Mouse (Mus musculus) embryonic facial prominence, embryonic 14.5 days (tissue): ENCODE results near the gene Vamp2. TPM values are rescaled to one million over a fixed set of nuclear protein-coding genes. Genes with fewer than 3 reads are reported as not detected.

Source experiments
- ATAC-seq: fragments of 200-750 bp; cut with Nextera tagmentation; 2 replicates; pipeline ENCODE4 v1.8.0; 2017; ENCODE audit warnings: low read depth, moderate number of reproducible peaks, moderate TSS enrichment
- DNase-seq: peaks from one replicate; pipeline ENCODE4 v3.0.0-alpha.2; 2015; ENCODE audit warnings: low spot score
- H3K27ac ChIP-seq: fragments of 300-500 bp; sonication (generic); replicated peaks from 2 replicates; pipeline ENCODE4 v1.5.1; 2014; ENCODE audit warnings: low read depth, mild to moderate bottlenecking, low read length, moderate library complexity
- H3K27me3 ChIP-seq: fragments of 300-500 bp; sonication (generic); replicated peaks from 2 replicates; pipeline ENCODE4 v1.6.1; 2014; ENCODE audit warnings: low read length; ENCODE audit not compliant: control insufficient read depth, insufficient read depth
- H3K36me3 ChIP-seq: fragments of 300-500 bp; sonication (generic); 2 replicates; pipeline ENCODE4 v1.6.1; 2014; ENCODE audit warnings: low read length, mixed read lengths; ENCODE audit not compliant: control insufficient read depth, insufficient read depth
- H3K4me1 ChIP-seq: fragments of 300-500 bp; sonication (generic); 2 replicates; pipeline ENCODE4 v1.6.1; 2014; ENCODE audit warnings: antibody characterized with exemption, low read length; ENCODE audit not compliant: control insufficient read depth, insufficient read depth
- H3K4me2 ChIP-seq: fragments of 300-500 bp; sonication (generic); 2 replicates; pipeline ENCODE4 v1.6.1; 2014; ENCODE audit warnings: low read depth, mild to moderate bottlenecking, low read length, moderate library complexity, mixed read lengths
- H3K4me3 ChIP-seq: fragments of 300-500 bp; sonication (generic); 2 replicates; pipeline ENCODE4 v1.5.1; 2014; ENCODE audit warnings: low read depth, mild to moderate bottlenecking, low read length
- H3K9ac ChIP-seq: fragments of 300-500 bp; sonication (generic); 2 replicates; pipeline ENCODE4 v1.6.1; 2014; ENCODE audit warnings: low read depth, mild to moderate bottlenecking, low read length, moderate library complexity, mixed read lengths
- H3K9me3 ChIP-seq: fragments of 300-500 bp; sonication (generic); 2 replicates; pipeline ENCODE4 v1.6.1; 2016; ENCODE audit warnings: low read length; ENCODE audit not compliant: control insufficient read depth
- WGBS: fragments of 180-500 bp; shearing (Covaris S2); extraction: QIAGEN DNeasy Blood & Tissue Kit; methylation state at CpG from one replicate; pipeline ENCODE4 v1.1.7; 2014; 5-methylcytosine and 5-hydroxymethylcytosine counted together
- polyA plus RNA-seq: library from polyadenylated mRNA; unstranded; fragments of >200 nt; fragmentation: Nextera tagmentation; extraction: Ambion mirVana; gene quantifications from 2 replicates; pipeline ENCODE4 v1.2.1, GENCODE M21; 2014

Vamp2 gene
- polyA plus RNA-seq, 1 experiment from 2014 or later = 97.0 TPM

GRCm38 (mm10) chr11:69103531-69104435 is 15.5 kb downstream of the Vamp2 start:
- Histone ChIP-seq H3K27me3 (no peaks in the 10 kb centered on the region), H3K9ac (no peak overlapping the region), H3K9me3 (no peaks in the 10 kb centered on the region), H3K36me3 (peaks cover 84% of the 10 kb centered on the region), H3K4me2 (no peak overlapping the region), H3K27ac (no peak overlapping the region), H3K4me1 (peaks cover 4% of the 10 kb centered on the region), H3K4me3 (no peak overlapping the region)
- no peak for DNase-seq
- ATAC-seq = no peak
- 90% methylated on average over 15 of the region's 15 CpGs for WGBS

DNA sequence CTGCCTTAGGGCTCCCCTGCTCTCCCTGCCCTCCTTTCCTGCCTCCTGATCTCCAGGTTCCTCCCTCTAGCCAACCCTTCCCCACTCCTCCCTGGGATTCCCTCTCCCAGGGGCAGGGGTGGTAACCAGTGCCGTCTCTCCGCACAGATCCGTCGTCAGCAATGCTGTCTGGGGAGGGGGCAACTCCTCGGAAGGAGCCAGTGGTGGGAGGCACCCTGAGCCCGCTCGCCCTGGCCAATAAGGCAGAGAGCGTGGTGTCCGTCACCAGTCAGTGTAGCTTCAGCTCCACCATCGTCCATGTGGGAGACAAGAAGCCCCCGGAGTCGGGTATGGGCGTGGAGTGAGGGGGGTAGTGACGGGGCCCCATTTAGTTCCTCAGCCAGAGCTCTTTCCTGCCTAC is 16.2 kb downstream of the Vamp2 start:
- Histone ChIP-seq H3K36me3 (peaks cover 91% of the 10 kb centered on the region), H3K4me1 (peaks cover 4% of the 10 kb centered on the region), H3K27ac (no peak overlapping the region), H3K4me2 (no peak overlapping the region), H3K4me3 (no peak overlapping the region), H3K9me3 (no peaks in the 10 kb centered on the region), H3K9ac (no peak overlapping the region), H3K27me3 (no peaks in the 10 kb centered on the region)
- DNase-seq (no peak), ATAC-seq (no peak)
- WGBS = 91% methylated on average over 14 of the region's 14 CpGs

GRCm38 (mm10) chr11:69105227-69105626 is 16.9 kb downstream of the Vamp2 start:
- peaks cover 93% of the 10 kb centered on the region for H3K36me3 ChIP-seq
- no peaks in the 10 kb centered on the region for H3K27me3 ChIP-seq
- peaks cover 6% of the 10 kb centered on the region for H3K4me1 ChIP-seq
- no peak overlapping the region for H3K9ac ChIP-seq
- no peak overlapping the region for H3K27ac ChIP-seq
- DNase-seq (no peak), ATAC-seq (no peak)
- H3K4me3 ChIP-seq = no peak overlapping the region
- H3K4me2 ChIP-seq = no peak overlapping the region
- WGBS = 82% methylated on average over 6 of the region's 6 CpGs
- H3K9me3 ChIP-seq = no peaks in the 10 kb centered on the region

GRCm38 (mm10) chr11:69105796-69106195 is 17.5 kb downstream of the Vamp2 start:
- DNase-seq (no peak), ATAC-seq (no peak)
- Histone ChIP-seq H3K4me3 (no peak overlapping the region), H3K27ac (no peak overlapping the region), H3K4me2 (no peak overlapping the region), H3K9me3 (no peaks in the 10 kb centered on the region), H3K27me3 (no peaks in the 10 kb centered on the region), H3K36me3 (peaks cover 90% of the 10 kb centered on the region), H3K9ac (no peak overlapping the region), H3K4me1 (peaks cover 3% of the 10 kb centered on the region; the same call in 1 of the 2 replicates)
- WGBS = 91% methylated on average over 2 of the region's 2 CpGs

GRCm38 (mm10) chr11:69106299-69106698 is 18.0 kb downstream of the Vamp2 start:
- no peak for DNase-seq
- H3K9ac ChIP-seq = no peak overlapping the region
- H3K27ac ChIP-seq = no peak overlapping the region
- H3K36me3 ChIP-seq = peaks cover 85% of the 10 kb centered on the region
- H3K4me3 ChIP-seq = no peak overlapping the region
- H3K4me1 ChIP-seq = peaks cover 3% of the 10 kb centered on the region; the same call in 1 of the 2 replicates
- no peaks in the 10 kb centered on the region for H3K27me3 ChIP-seq
- no peaks in the 10 kb centered on the region for H3K9me3 ChIP-seq
- WGBS = 88% methylated on average over 11 of the region's 11 CpGs
- no peak for ATAC-seq
- no peak overlapping the region for H3K4me2 ChIP-seq

GRCm38 (mm10) chr11:69106842-69107241 is 18.6 kb downstream of the Vamp2 start:
- H3K9ac ChIP-seq = no peak overlapping the region
- no peak overlapping the region for H3K27ac ChIP-seq
- H3K4me2 ChIP-seq = no peak overlapping the region
- peaks cover 3% of the 10 kb centered on the region; the same call in 1 of the 2 replicates for H3K4me1 ChIP-seq
- peaks cover 79% of the 10 kb centered on the region for H3K36me3 ChIP-seq
- ATAC-seq = no peak
- H3K4me3 ChIP-seq = no peak overlapping the region
- no peaks in the 10 kb centered on the region for H3K9me3 ChIP-seq
- no peaks in the 10 kb centered on the region for H3K27me3 ChIP-seq
- WGBS = 84% methylated on average over 11 of the region's 11 CpGs
- no peak for DNase-seq

- Histone ChIP-seq H3K4me1 (peaks cover 10% of the 10 kb centered on the region; the same call in 1 of the 2 replicates), H3K4me3 (no peak overlapping the region), H3K9ac (no peak overlapping the region), H3K36me3 (peaks cover 71% of the 10 kb centered on the region), H3K27ac (no peak overlapping the region), H3K4me2 (no peak overlapping the region), H3K27me3 (no peaks in the 10 kb centered on the region), H3K9me3 (no peaks in the 10 kb centered on the region)
- WGBS = 95% methylated on average over 11 of the region's 11 CpGs
- no peak for DNase-seq
- ATAC-seq = no peak
These were observed 19.4 kb downstream of the Vamp2 start for GRCm38 (mm10) chr11:69107676-69108075.

DNA sequence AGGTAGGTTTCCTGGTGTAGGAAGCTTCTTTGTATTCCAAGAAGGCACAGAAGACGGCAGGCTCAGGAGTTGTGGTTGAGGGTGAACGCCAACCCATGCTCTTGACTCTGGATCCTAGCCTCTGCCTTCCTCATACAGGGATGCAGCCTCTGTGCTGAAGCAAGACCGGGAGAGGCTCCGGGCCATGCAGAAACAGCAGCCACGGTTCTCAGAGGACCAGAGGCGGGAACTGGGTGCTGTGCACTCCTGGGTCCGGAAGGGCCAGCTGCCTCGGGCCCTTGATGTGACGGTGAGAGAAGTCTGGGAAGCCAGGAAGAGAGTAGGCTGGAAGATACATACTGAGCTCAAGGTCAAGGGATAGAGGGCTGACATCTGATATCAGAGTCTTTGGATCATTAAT is 19.9 kb downstream of the Vamp2 start:
- no peak for DNase-seq
- no peaks in the 10 kb centered on the region for H3K27me3 ChIP-seq
- 92% methylated on average over 9 of the region's 9 CpGs for WGBS
- no peak overlapping the region for H3K27ac ChIP-seq
- no peak overlapping the region for H3K9ac ChIP-seq
- H3K4me2 ChIP-seq = no peak overlapping the region
- H3K36me3 ChIP-seq = peaks cover 65% of the 10 kb centered on the region
- no peaks in the 10 kb centered on the region for H3K9me3 ChIP-seq
- peaks cover 10% of the 10 kb centered on the region; the same call in 1 of the 2 replicates for H3K4me1 ChIP-seq
- ATAC-seq = no peak
- H3K4me3 ChIP-seq = no peak overlapping the region
